Mouse (Mus musculus) heart, postnatal 25 days (tissue): Measurements from ENCODE around the gene Rgcc. TPM values are rescaled to one million over a fixed set of nuclear protein-coding genes. Genes with fewer than 3 reads are reported as not detected.
A peak's percentile ranks its signal among the peaks of the same experiment; 100 is the strongest.

Experiments used
- DNase-seq: peaks from one replicate; pipeline ENCODE4 v3.0.0; 2022; ENCODE audit warnings: low spot score
- intact Hi-C: fragments of 180-260 bp; cut with DNase I; formaldehyde crosslinking; loops from one replicate; pipeline ENCODE4 v1.15.1; 2025
- total RNA-seq, 2 experiments: library from RNA; stranded (reverse); gene quantifications; 2 replicates each; pipeline ENCODE4 v1.2.3; 2021

The Rgcc gene
- total RNA-seq: 10 to 100 TPM; 37.9 to 54.5 TPM

DNA sequence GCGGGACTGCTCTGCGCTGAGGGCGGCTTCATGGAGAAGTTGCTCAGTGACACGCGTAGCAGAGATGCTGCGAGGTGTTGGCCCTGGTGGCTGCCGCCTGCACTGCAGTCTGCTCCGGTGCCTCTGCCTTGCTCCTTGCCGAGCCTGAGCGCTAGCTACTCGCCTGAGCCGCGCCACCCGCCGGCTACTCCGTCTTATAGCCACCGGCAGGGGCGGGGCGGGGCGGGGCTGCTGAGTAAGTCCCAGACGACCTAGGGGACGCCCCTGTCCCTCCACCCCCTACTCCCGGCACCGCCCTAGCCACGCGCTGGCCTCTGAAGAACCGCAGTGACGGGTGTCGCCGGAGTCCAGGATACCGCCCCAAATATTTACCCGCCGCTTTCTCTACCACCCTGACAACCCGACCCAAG, at the start of gene Rgcc:
TSS of gene Rgcc (minus strand) at position 180 of the 410 bp plus-strand sequence.
- intact Hi-C loops: loop anchor here (2.0 to 10.0 kb wide), 2 partner anchors 23 to 627 kb away; no protein-coding TSS in a partner anchor
- DNase-seq: peak; percentile 90

DNA sequence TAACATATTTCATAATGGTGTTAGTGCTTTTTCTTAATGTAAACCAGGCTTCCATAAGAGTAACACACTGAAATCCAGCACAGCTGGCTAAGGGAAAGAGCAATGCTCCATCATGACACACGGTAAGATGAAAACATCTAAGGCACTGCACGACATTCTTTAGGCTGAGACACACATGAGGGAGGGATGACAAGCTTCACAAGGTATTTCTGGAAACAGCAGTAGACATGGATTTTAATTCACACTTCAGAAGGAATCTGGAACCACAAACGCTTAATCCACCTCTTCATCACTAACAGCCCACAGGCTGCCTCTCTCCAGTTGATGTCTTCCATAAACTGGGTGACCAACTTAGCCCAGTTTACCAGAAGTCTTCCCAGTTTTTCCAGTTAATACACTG, 44.9 kb upstream of the Rgcc start:
- intact Hi-C loops: no loop called here
- DNase-seq: no peak

DNA sequence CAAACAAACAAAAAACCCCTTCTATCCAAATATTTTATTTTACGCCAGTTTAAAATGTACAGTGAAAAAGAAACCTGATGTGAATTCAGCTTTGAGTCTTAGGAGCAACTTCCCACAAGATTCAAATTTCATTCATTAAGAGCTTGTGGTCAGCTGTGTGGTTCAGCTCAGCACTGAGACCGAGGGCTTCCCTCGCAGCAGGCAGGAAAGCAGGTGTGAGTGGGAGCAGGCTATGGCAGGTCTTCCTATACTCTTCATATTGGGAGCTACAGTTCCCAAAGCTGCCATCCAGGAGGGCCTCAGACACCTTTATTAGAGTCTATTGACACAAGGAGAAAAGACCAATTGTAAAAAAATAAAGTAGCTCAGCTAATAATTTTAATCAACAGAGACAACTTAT, 34.2 kb upstream of the Rgcc start:
- intact Hi-C loops: loop anchor here (10.0 kb wide), 1 partner anchor 661 kb away; no protein-coding TSS in a partner anchor
- DNase-seq: no peak

DNA sequence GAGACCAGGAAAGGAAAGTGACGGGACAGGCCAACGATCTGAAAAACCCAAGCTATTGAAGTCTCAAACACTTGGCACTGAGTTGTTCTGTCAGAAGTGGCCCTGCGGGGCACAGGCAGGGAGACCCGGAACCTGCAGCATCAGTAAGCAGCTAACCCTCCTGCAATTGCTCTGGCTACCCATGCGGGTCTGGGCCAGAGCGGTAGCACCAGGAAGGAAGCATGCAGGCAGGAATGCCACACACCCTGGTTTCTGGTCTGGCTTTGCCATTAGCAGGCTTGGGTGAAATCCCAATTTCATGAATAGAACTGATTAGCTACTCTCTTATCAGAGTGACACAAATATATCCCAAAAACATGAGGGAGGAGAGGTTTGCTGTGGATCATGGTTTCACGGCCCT, 30.5 kb upstream of the Rgcc start:
- DNase-seq: no peak
- intact Hi-C loops: loop anchor here (10.0 kb wide), 1 partner anchor 657 kb away; no protein-coding TSS in a partner anchor

DNA sequence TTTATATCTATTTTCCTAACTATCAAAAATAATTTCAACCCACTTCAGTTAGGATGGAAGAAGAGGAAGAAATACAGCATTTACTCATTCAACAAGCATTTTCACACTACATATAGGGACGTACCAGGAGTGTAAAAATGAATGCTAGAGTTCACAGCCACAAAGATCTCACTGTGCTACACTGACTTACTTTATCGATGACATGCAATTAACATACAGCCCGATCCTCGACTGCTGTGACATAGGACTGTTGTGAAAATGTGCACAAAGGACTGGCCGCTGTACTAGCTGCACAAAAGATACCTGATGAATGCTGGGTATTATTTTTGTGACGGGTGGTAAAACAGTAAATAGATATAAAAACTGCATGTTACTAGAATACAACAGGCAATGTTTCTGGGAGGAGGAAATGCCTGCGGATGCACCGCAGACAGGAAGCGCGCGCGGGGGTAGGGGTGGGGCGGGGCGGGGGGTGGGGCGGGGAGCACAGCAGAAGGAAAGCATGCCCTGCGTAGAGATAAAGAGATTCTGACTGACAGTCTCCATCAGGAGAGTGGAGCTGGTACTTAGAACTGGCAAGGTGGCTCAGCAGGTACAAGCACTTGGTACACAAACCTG, 29.6 kb upstream of the Rgcc start:
- intact Hi-C loops: loop anchor here (10.0 kb wide), 1 partner anchor 656 kb away; no protein-coding TSS in a partner anchor

DNA sequence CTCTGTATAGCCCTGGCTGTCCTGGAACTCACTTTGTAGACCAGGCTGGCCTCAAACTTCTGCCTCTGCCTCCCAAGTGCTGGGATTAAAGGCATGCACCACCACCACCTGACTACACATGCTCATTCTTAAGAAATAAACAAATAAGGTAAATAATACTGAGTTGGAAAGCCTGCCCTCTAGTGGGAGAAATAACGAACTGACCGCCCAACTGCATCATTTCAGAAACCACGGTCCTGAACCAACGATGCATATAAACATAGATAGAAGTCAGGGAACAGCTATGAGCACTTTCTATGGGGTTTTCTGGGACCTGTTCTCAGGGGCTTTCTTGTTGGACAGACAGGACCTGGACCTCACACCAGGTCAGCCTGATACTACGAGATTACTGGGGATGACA, 25.6 kb upstream of the Rgcc start:
- no peak for DNase-seq

More for the DNA sequence above, 29.6 kb upstream of the Rgcc start:
- no peak for DNase-seq

DNA sequence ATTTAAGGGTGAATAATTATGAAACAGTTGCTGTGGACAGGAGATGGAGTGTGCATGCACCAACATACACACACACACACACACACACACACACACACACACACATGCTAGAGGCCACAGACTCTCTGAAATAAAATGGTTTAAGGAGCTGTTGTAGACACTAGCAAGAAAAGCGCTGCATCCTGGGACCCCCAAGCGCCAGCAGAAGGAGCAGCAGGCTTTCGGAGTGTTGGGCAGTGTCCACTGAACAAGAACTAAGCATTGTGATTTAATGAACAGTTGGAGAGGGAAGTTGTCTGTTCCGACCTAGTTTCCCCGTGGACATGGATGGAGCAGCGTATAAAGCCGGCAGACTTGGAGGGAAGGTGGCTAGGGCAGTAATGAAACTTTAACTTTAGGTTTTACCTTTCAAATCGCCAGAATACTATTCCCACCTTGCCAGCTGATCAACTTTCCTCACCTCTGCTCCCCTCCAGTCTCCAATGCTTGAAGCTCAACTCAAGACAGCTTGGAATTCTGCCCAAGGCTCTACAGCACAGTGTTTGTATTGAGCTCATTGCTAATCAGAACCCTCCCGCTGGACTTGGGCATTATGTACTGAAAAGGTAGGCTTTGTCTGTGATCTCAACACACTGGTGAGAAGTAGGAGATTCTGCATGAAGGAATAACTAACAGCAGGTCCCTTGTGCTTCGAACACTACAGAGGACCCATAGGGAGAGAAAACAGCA, 22.8 kb upstream of the Rgcc start:
- DNase-seq: no peak
- intact Hi-C loops: loop anchor here (5.0 kb wide), 1 partner anchor 142 kb away; no protein-coding TSS in a partner anchor

More for the DNA sequence above, 25.6 kb upstream of the Rgcc start:
- intact Hi-C loops: loop anchor here (2.0 kb wide), 1 partner anchor 202 kb away; no protein-coding TSS in a partner anchor

DNA sequence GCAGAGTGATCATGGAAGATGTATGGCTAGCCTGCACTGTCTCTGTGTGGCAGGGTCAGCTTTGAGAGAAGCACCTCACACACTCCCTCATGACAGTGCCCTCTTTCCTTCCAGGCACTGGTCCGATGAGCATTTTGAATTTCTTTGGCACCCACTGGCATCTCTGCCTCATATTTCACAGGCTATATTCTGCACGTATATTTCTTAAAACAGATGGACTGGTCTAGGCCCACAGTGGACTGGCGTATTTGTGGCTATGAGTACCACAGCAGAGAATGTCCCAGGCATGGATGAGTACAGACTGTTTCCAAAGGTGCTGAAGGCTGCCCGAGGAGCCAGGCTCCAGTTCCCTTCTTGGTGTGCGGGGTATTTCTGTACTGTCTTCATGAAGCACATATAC, 20.4 kb upstream of the Rgcc start:
- intact Hi-C loops: loop anchor here (5.0 kb wide), 1 partner anchor 140 kb away; no protein-coding TSS in a partner anchor
- DNase-seq: no peak

DNA sequence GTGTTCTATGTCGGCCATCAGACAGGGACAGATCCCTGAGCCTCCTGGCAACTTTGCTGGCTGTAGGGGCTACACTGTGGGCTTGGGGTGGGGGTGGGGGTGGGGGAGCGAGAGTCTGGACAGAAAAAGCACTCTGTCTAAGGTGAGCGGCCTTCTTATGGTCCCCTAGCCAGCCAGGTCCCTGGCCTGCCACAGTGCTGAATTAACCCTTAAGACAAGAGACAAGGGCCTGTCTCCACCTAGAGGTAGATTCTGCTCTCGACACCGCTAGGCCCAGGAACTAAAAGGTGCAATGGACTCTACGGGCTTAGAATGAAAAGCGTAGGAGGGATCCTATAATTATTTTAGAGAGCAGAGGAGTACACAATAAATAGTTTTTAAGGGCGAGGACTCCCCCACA, 19.7 kb upstream of the Rgcc start:
- intact Hi-C loops: loop anchor here (5.0 kb wide), 1 partner anchor 139 kb away; no protein-coding TSS in a partner anchor
- DNase-seq: no peak

DNA sequence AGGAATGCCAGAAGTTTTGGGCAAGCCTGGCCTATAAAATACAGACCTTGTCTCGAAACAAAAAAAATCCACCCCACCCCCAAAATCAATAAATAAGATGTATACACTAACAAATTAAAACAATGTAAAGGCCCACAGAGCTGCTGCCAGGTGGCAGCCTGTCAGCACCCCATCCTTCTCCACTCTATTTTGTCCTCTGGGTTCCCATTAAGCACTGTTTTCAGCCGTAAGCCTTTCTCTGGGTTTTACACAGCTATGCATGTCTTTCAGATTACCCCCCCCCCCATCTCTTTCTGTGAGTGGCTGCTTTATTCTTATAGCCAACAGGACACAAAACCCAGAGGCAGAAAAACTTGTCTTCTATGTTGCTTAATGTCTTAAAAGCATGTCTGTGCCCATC, 16.2 kb upstream of the Rgcc start:
- DNase-seq: no peak
- intact Hi-C loops: no loop called here

DNA sequence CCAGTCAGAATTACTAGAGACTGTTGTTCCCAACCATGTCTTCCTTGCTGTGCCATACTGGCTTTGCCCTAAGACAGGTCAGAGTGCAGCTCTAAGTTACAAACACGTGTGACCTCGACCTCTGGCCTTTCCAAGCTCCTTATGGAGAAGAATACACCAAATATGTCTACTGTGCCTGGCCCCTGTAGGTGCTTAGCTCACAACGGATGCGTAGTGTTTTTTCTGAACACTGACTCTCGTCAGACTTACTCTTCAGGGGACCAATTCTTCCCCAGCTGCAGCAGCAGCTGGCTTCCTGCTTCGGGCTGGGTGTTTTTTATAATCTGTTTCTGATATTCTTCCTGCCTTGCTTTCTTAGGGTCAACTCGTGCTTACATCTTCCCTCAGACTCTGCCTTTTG, 14.4 kb upstream of the Rgcc start:
- intact Hi-C loops: no loop called here
- no peak for DNase-seq

DNA sequence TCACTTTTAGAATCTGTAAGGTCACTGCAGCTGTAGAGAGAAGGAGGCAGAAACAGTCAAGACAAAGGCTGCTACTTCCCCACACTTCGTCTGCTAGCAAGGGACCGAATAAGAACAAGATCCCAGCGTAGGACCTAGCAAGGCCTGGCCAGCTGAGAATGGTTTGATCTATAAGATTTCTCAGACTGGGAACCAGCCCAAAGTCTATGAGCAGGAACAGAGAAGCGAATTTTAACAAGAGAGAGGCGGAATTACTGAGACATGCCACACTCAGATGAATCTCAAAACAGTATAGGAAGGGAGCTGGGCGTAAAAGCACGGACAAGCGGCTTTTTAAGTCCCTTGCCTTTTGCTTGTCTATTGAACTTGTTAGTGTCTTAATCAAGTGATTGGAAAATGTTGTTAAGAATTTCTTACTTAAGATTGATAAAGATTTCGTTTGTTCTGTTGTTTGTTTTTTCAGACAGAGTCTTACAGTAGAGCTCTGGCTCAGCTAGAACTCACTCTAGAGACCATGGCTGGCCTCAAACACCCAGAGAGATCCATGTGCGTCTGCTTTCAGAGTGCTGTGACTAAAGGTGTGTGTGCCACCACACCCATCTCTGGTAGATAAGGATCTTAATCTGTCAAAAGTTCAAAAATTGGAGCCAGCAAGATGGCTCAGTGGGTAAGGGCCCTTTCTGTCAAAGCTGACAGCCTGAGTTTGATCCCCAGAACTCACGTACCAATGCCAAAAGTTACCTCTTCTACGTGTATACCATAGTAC, 13.0 kb upstream of the Rgcc start:
- intact Hi-C loops: loop anchor here (5.0 kb wide), 1 partner anchor 87 kb away; no protein-coding TSS in a partner anchor
- DNase-seq: no peak

DNA sequence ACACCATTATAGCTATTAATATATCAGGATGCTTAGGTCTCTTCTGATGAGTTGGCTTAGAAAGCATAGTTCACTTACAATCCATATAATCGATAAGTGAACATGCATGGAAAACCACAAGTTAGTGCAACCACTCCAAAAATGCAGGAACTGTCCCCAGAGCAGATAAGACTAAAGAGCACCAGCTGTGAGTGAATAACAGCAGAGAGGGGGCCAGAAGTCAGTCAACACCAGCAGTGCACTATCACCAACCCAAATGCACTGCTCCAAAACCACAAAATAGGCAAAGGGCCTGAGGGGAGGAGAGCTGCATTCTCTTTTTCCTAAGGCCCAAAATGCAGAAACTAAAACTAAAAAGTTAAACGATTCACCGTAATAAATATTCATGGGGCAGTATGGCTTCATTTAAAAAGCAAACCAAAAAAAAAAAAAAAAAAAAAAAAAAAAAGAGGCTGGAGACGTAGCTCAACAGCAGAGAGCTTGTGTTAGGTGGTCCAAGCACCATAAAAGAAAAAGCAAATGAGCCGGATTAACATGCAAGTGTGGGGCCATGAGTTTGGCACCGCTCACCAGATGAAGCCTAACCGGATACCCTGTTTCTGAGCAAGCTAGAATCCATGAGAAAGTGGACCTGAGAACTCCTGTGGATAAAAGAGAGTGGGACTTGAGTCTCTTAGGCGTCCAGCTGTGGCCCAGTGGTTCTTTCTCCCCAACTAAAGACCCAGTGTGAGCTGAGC, 12.2 kb upstream of the Rgcc start:
- intact Hi-C loops: loop anchor here (5.0 kb wide), 1 partner anchor 86 kb away; no protein-coding TSS in a partner anchor
- DNase-seq: no peak

DNA sequence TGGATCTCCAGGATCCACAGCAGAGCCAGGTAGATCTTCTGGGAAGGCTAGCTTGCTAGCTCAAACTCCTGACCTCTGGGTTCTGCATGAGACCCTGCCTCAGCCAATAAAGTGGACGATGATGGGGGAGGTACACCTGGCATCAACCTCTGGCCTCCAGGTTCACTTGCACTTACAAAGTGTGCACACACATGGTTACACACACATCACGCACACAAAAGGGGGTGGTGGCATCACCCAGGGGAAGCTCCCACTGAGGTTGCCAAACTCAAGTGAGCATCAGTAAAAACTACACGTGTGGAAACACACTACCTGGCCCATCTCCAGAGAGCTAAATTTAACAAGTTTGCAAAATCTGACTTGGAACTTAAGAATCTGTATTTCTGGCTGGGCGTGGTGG, 11.3 kb upstream of the Rgcc start:
- DNase-seq: no peak
- intact Hi-C loops: loop anchor here (5.0 kb wide), 1 partner anchor 85 kb away; no protein-coding TSS in a partner anchor

DNA sequence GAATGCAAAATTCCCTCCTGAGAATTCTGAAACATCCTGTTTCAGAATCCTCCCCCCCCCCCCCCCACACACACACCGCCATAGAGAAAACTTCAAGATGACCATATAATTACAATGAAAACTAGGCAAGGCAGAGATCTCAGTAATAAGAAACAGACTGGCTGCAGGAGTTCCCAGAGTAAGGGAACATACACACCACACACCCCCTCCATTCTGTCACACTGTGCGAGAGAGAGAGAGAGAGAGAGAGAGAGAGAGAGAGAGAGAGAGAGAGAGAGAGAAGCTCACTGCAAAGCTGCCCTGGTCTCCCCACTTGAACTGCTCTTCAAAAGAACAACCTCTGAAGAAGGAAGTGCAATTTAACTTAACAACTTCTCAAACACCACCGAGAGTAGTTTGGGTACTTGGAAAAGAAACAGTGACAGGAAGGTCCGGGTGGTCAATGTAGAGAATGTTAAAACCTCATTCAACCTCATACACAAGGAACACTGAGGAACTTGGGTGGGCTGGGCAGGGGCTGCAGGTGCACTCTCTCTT, 10.5 kb upstream of the Rgcc start:
- intact Hi-C loops: loop anchor here (5.0 kb wide), 1 partner anchor 85 kb away; no protein-coding TSS in a partner anchor
- no peak for DNase-seq

DNA sequence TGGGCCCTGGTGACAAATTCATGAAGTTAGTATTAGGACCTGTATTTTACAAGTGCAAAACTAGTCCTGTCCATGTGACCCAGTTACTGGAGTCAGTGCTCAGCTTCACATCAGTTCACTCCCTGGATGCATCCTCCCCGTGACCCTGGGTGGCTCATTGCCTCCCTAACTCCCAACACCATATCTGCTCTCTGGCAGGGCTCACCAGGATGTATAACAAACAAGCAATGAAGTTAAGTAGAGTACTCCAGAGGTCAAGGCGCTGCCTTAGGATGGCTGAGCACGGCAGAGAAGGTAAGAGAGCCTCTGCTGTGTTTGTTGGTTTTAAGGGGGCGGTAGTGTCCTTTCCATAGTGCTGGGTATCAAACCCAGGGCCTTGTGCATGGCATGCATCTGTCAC, 7.7 kb upstream of the Rgcc start:
- intact Hi-C loops: loop anchor here (10.0 kb wide), 1 partner anchor 634 kb away; no protein-coding TSS in a partner anchor
- DNase-seq: no peak

DNA sequence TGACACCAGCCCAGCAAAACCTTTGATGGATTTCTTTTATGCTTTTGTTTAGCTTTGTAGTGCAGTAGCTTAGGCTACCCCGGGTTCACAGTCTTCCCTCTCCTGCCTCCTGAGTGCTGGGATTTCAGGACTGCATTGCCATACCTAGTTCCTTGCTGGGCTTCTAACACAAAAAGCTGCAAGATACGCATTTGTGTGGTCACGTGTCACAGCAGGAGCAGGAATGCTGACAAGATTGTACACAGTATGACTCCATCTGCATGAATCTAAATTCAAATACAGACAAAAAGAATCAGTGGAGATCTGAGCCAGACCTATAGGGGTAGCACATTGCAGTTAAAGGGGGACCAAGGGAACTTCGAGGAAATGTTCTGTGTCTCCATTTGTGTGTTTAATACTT, 6.9 kb upstream of the Rgcc start:
- intact Hi-C loops: loop anchor here (10.0 kb wide), 1 partner anchor 634 kb away; no protein-coding TSS in a partner anchor
- DNase-seq: no peak

DNA sequence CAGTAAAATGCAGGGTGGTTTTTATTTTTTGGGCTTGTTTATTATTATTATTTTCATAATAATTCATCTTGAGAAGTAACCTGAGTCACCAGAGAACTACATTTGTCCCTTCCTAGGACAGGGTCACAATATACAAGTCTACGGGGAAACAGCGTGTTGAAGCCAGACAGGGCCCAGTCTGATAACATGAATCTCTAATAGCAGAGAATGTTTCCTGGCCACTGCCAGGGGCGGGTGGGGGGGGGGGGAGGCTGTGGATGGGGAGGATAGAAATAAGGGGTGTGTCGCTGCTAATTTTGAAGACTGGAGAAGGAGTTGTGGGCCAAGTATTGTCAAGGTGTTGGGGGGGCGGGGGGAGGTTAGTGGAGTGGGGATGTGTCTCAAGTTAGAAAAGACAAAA, 6.5 kb upstream of the Rgcc start:
- intact Hi-C loops: loop anchor here (10.0 kb wide), 1 partner anchor 633 kb away; no protein-coding TSS in a partner anchor

DNA sequence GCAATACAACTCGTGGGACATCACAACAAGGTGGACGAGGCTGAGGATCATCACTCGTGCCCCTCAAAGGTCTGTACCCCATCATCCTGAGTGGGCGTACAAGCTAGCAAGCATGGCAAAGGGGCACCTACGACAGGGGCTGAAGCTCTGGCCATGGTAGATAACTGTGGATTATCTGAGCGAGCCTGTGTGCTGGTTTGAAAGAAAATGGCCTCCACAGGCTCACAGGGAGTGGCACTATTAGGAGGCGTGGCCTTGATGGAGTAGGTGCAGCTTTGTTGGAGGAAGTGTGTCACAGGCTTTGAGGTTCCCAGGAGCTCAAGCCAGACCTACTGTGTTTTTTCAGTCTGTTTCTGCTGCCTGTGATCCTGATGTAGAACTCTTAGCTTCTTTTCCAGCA, 5.7 kb upstream of the Rgcc start:
- DNase-seq: no peak
- intact Hi-C loops: loop anchor here (10.0 kb wide), 1 partner anchor 632 kb away; no protein-coding TSS in a partner anchor

More for the DNA sequence above, 6.5 kb upstream of the Rgcc start:
- DNase-seq: no peak
